Mouse (Mus musculus): ENCODE measurements around the gene Tldc1. TPM values are rescaled to one million over a fixed set of nuclear protein-coding genes. Genes with fewer than 3 reads are reported as not detected.
A peak's percentile ranks its signal among the peaks of the same experiment; 100 is the strongest.

Gene Tldc1
- polyA plus RNA-seq, 1 experiment from 2014 or later, result 5.1 TPM

DNA sequence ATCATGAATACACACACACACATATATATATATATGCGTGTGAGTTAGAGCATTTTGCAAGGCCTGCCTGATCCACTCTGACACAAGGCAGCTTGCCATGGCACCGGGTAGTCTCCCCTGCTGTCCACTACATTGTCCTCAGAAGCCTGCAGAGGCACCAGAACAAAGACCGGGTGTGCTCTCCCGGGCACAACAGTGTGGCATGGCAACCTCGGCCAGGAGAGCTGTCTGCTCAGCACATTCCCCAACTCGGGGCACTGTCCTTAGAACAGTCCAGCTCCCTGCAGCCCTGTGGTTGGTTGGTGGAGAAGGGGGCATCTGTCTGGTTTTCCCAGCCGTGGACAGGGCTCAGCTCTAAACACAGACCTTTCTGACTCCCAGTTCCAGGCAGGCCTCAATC lies 41.1 kb upstream of the Tldc1 start:
- no peaks in the 10 kb centered on the region for H3K4me1 ChIP-seq (ENCODE audit: control insufficient read depth, insufficient read depth, low read length)
- H3K4me3 ChIP-seq (ENCODE audit: low read depth, low read length), result no peak overlapping the region
- ATAC-seq (no peak), DNase-seq (ENCODE audit: low spot score) (no peak)
- H3K4me2 ChIP-seq (ENCODE audit: low read length), result no peak overlapping the region
- H3K27me3 ChIP-seq (replicated peaks; ENCODE audit: control insufficient read depth, insufficient read depth, low read length), result no peaks in the 10 kb centered on the region
- no peak overlapping the region for H3K9ac ChIP-seq (ENCODE audit: low read length)
- 60% methylated on average over 7 of the region's 7 CpGs for WGBS
- no peak overlapping the region for H3K27ac ChIP-seq (ENCODE audit: low read depth, low read length)
- no peaks in the 10 kb centered on the region for H3K9me3 ChIP-seq (replicated peaks; ENCODE audit: control insufficient read depth, low read length)
- H3K36me3 ChIP-seq (ENCODE audit: control insufficient read depth, insufficient read depth, low read length), result peaks cover 23% of the 10 kb centered on the region

DNA sequence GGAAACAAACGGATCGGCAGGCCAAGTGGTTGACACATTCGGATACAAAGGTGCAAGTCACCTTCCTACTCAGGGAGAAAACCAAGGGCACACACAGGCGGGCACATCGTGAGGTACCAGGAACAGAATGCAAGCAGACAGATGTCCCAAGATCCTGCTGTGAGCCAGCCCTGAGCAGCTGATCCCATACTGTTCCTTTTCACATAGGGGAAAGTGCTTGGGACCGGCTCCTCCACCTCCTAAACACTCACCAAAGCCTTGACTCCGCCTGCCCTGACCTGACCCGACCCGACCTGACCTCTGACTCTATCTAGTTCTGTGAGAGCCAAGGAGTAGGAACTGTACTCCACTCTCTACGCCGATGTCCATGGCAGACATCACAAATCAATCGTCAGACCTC lies 39.2 kb upstream of the Tldc1 start:
- ATAC-seq (no peak), DNase-seq (ENCODE audit: low spot score) (no peak)
- Histone ChIP-seq H3K4me3 (ENCODE audit: low read depth, low read length) (no peak overlapping the region), H3K9ac (ENCODE audit: low read length) (no peak overlapping the region), H3K4me2 (ENCODE audit: low read length) (no peak overlapping the region), H3K27ac (ENCODE audit: low read depth, low read length) (no peak overlapping the region), H3K9me3 (replicated peaks; ENCODE audit: control insufficient read depth, low read length) (no peaks in the 10 kb centered on the region), H3K27me3 (replicated peaks; ENCODE audit: control insufficient read depth, insufficient read depth, low read length) (no peaks in the 10 kb centered on the region), H3K36me3 (ENCODE audit: control insufficient read depth, insufficient read depth, low read length) (peaks cover 20% of the 10 kb centered on the region), H3K4me1 (ENCODE audit: control insufficient read depth, insufficient read depth, low read length) (no peaks in the 10 kb centered on the region)
- 38% methylated on average over 12 of the region's 12 CpGs for WGBS

DNA sequence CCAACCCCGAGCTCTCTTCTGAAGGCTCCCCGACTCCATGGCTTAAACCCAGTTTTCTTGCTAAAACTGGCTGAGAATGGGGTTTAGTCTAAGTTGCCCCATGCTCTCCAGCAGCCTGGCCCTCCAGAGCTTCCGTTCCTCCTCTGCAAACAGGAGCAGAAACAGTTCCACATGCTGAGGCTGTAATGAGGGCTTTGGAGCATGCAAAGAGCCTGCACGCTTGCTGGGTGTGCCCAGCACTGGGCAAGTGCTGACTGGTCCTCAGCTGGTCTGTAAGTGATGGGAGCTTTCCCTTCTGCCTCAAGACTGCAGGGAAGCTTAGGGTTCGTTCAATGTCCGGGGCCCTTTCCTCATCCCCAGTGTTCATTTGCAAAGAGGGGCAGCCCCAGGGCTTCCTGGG lies 38.0 kb upstream of the Tldc1 start:
- Histone ChIP-seq H3K27ac (ENCODE audit: low read depth, low read length) (no peak overlapping the region), H3K4me3 (ENCODE audit: low read depth, low read length) (no peak overlapping the region), H3K9me3 (replicated peaks; ENCODE audit: control insufficient read depth, low read length) (no peaks in the 10 kb centered on the region), H3K4me2 (ENCODE audit: low read length) (no peak overlapping the region), H3K27me3 (replicated peaks; ENCODE audit: control insufficient read depth, insufficient read depth, low read length) (no peaks in the 10 kb centered on the region), H3K4me1 (ENCODE audit: control insufficient read depth, insufficient read depth, low read length) (no peaks in the 10 kb centered on the region), H3K36me3 (ENCODE audit: control insufficient read depth, insufficient read depth, low read length) (peaks cover 10% of the 10 kb centered on the region), H3K9ac (ENCODE audit: low read length) (no peak overlapping the region)
- DNase-seq (ENCODE audit: low spot score), result no peak
- WGBS, result 74% methylated on average over 6 of the region's 6 CpGs
- no peak for ATAC-seq

DNA sequence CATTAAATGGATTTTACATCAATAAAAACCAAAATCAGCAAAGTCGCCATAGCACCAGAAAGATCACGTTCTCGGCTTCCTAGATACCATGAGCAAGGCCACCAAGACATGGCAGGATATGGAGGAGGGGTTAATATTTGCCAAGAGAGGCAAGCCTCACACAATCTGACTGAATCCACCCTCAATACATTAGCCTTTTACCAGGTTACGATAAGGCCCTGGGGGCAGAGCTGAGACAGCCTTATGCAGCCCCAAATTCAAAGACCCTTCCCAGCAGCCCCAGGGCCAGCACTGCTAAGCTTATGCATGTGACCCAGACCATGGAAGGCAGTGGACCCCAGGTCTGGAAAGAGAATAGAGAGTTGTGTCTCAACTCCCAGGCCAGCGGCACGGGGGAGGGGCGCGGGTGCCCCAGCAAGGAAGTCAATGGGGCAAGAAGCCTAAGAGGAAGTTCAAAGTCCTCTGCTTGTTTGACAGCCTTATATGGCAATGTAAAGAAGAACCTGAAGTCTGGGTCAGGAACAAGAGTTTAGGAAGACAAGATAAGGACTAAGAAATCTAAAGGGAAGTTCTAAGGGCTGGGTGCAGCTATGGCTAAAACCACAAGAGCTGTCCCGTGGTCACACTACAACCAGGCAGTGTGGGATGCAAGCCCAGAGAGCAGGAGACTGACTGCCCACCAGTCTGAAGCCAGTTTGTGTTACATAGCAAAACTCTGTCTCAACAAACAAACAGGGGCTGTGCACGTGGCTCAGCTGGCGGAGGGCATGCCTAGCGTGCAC lies 34.6 kb upstream of the Tldc1 start:
- DNase-seq (ENCODE audit: low spot score), result no peak
- Histone ChIP-seq H3K27ac (ENCODE audit: low read depth, low read length) (no peak overlapping the region), H3K36me3 (ENCODE audit: control insufficient read depth, insufficient read depth, low read length) (peaks cover 23% of the 10 kb centered on the region), H3K9me3 (replicated peaks; ENCODE audit: control insufficient read depth, low read length) (no peaks in the 10 kb centered on the region), H3K4me2 (ENCODE audit: low read length) (no peak overlapping the region), H3K4me3 (ENCODE audit: low read depth, low read length) (no peak overlapping the region), H3K4me1 (ENCODE audit: control insufficient read depth, insufficient read depth, low read length) (peaks cover 16% of the 10 kb centered on the region), H3K9ac (ENCODE audit: low read length) (no peak overlapping the region), H3K27me3 (replicated peaks; ENCODE audit: control insufficient read depth, insufficient read depth, low read length) (no peaks in the 10 kb centered on the region)
- WGBS, result 85% methylated on average over 12 of the region's 12 CpGs
- ATAC-seq, result no peak

DNA sequence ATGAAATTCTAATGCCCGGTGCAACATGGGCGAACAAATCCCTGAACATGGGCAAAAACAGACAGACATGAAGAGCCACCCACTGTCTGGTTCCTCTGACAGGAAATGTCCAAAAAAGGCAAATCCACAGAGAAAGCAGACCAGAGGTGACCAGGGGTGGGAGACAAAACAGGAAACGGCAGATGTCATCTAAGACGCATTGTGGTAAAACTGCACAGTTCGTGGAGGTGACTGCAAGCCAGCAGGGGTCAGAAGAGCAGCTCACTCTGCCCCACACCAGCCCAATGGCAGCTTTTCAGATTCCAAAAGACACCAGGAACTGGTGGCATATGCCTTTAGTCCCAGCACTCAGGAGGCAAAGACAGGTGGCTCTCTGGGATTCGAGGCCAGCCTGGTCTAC lies 33.7 kb upstream of the Tldc1 start:
- DNase-seq (ENCODE audit: low spot score) (no peak), ATAC-seq (no peak)
- Histone ChIP-seq H3K4me3 (ENCODE audit: low read depth, low read length) (no peak overlapping the region), H3K36me3 (ENCODE audit: control insufficient read depth, insufficient read depth, low read length) (peaks cover 25% of the 10 kb centered on the region), H3K27ac (ENCODE audit: low read depth, low read length) (no peak overlapping the region), H3K9ac (ENCODE audit: low read length) (no peak overlapping the region), H3K4me1 (ENCODE audit: control insufficient read depth, insufficient read depth, low read length) (peaks cover 20% of the 10 kb centered on the region), H3K4me2 (ENCODE audit: low read length) (no peak overlapping the region), H3K27me3 (replicated peaks; ENCODE audit: control insufficient read depth, insufficient read depth, low read length) (no peaks in the 10 kb centered on the region), H3K9me3 (replicated peaks; ENCODE audit: control insufficient read depth, low read length) (no peaks in the 10 kb centered on the region)
- 65% methylated on average over 6 of the region's 6 CpGs for WGBS

DNA sequence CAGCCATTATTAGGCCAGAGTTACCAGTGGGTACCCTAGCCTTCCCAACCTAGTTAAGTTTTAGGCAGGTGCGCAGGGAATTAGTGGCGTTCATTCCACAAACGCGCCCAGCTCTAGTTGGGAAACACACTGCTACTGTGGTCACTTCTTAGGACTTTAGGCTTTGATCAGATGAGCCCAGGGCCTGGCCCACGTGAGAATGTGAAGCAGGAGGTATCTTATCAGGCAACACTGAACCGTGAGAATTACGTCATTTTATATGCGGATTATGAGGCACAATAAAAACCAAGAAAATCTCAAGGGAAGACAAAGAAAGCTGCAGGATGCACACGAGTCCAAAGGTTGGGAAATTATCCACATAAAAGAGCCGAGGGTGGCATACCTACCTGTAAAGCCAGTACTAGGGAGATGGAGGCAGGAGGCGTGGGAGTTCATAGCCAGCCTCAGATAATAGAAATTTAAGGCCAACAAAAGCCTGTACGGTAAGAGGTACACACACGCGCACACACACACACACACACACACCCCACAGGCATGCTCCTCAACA lies 32.8 kb upstream of the Tldc1 start:
- no peak for DNase-seq (ENCODE audit: low spot score)
- Histone ChIP-seq H3K4me3 (ENCODE audit: low read depth, low read length) (no peak overlapping the region), H3K4me2 (ENCODE audit: low read length) (no peak overlapping the region), H3K9ac (ENCODE audit: low read length) (no peak overlapping the region), H3K4me1 (ENCODE audit: control insufficient read depth, insufficient read depth, low read length) (peaks cover 25% of the 10 kb centered on the region), H3K9me3 (replicated peaks; ENCODE audit: control insufficient read depth, low read length) (no peaks in the 10 kb centered on the region), H3K27ac (ENCODE audit: low read depth, low read length) (peak overlapping the region; percentile 76; the same call in 1 of the 2 replicates), H3K27me3 (replicated peaks; ENCODE audit: control insufficient read depth, insufficient read depth, low read length) (no peaks in the 10 kb centered on the region), H3K36me3 (ENCODE audit: control insufficient read depth, insufficient read depth, low read length) (peaks cover 25% of the 10 kb centered on the region)
- no peak for ATAC-seq
- WGBS, result 78% methylated on average over 14 of the region's 14 CpGs

DNA sequence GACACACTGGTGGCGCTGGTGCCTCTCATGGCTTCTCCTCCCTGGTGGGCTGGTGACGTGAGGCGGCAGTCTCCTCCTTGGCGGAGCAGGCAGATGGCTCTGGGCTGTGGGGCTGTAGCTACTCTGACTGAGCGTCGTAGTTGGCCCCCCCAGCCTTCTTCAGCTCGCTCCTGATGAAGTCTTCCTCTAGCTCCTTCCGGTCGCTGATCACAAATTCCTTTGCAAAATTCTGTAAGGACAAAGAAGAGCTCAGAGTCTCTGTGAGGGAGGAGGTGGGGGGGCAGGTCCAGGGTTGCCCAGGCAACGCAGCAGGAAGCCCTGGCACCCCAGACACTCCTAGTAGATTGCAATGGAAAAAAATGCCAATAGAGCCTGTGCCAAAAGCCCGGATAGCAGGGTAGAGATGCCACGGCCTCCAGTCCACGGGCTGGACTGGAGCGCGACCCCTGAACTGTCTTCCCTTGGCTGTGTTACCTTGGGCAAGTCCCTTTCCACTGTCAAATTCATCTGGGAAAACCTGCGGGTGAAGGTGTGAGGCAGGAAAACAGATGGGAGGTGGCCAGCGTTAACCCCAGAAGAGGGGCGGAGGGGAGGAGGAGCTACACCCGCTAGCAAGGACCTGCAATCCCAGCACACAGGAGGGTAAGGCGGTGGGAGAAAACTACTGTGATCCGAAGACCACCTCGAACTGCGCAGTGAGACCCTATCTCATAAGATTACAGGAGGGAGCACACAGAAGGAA lies 32.1 kb upstream of the Tldc1 start:
- Histone ChIP-seq H3K4me2 (ENCODE audit: low read length) (no peak overlapping the region), H3K4me3 (ENCODE audit: low read depth, low read length) (no peak overlapping the region), H3K9me3 (replicated peaks; ENCODE audit: control insufficient read depth, low read length) (no peaks in the 10 kb centered on the region), H3K36me3 (ENCODE audit: control insufficient read depth, insufficient read depth, low read length) (peaks cover 25% of the 10 kb centered on the region), H3K4me1 (ENCODE audit: control insufficient read depth, insufficient read depth, low read length) (peaks cover 25% of the 10 kb centered on the region), H3K9ac (ENCODE audit: low read length) (no peak overlapping the region), H3K27me3 (replicated peaks; ENCODE audit: control insufficient read depth, insufficient read depth, low read length) (no peaks in the 10 kb centered on the region), H3K27ac (ENCODE audit: low read depth, low read length) (peak overlapping the region; percentile 76)
- WGBS, result 38% methylated on average over 23 of the region's 23 CpGs
- peak; percentile 51 for ATAC-seq
- peak; percentile 73 for DNase-seq (ENCODE audit: low spot score)

DNA sequence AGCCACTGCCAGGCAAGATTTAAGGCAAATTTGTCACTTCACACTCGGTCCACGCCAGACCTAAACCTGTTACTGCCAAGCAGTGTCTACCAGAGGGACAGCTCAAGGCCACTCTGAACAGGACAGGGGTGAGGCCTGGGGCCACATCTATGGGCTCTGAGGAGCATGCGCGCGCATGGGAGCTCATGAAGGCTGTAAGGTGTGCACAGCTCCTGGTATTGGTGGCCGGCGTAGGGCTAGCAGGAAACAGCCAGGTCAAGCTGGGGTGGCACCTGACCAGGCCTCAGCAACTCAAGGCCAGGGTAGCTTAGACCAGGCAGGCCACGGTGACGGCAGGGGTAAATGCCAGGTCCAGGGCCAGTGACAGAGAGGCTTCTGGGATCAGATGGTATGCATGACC lies 31.4 kb upstream of the Tldc1 start:
- 89% methylated on average over 9 of the region's 9 CpGs for WGBS
- Histone ChIP-seq H3K9ac (ENCODE audit: low read length) (no peak overlapping the region), H3K36me3 (ENCODE audit: control insufficient read depth, insufficient read depth, low read length) (peaks cover 25% of the 10 kb centered on the region), H3K9me3 (replicated peaks; ENCODE audit: control insufficient read depth, low read length) (no peaks in the 10 kb centered on the region), H3K27me3 (replicated peaks; ENCODE audit: control insufficient read depth, insufficient read depth, low read length) (no peaks in the 10 kb centered on the region), H3K4me3 (ENCODE audit: low read depth, low read length) (no peak overlapping the region), H3K4me2 (ENCODE audit: low read length) (no peak overlapping the region), H3K4me1 (ENCODE audit: control insufficient read depth, insufficient read depth, low read length) (peaks cover 25% of the 10 kb centered on the region), H3K27ac (ENCODE audit: low read depth, low read length) (peak overlapping the region; percentile 76)
- ATAC-seq (no peak; the same call in 1 of the 2 replicates), DNase-seq (ENCODE audit: low spot score) (no peak)

DNA sequence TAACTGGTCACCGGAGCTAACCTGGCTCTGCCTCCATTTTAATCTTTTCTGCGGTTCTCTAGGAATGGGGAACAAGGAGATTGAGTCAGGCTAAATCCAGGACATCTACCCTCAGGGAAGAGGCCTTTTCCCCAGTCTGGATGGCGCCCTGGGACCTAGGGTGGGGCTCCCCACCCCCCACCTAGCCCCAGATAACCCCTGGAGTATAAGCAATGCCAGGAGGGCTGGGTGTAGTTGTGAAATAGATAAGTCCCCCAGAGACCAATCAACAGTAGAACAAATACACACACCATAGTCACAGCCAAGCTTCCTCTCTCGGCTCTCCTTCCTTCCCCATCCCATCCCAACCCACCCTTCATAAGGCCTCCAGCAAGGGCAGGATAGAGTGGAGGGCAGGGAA lies 29.5 kb upstream of the Tldc1 start:
- no peak for DNase-seq (ENCODE audit: low spot score)
- no peak overlapping the region for H3K4me3 ChIP-seq (ENCODE audit: low read depth, low read length)
- H3K4me1 ChIP-seq (ENCODE audit: control insufficient read depth, insufficient read depth, low read length), result peaks cover 25% of the 10 kb centered on the region
- H3K9me3 ChIP-seq (replicated peaks; ENCODE audit: control insufficient read depth, low read length), result no peaks in the 10 kb centered on the region
- H3K27ac ChIP-seq (ENCODE audit: low read depth, low read length), result no peak overlapping the region
- H3K9ac ChIP-seq (ENCODE audit: low read length), result no peak overlapping the region
- H3K36me3 ChIP-seq (ENCODE audit: control insufficient read depth, insufficient read depth, low read length), result peaks cover 23% of the 10 kb centered on the region
- WGBS, result 83% methylated on average over 4 of the region's 4 CpGs
- H3K4me2 ChIP-seq (ENCODE audit: low read length), result no peak overlapping the region
- no peaks in the 10 kb centered on the region for H3K27me3 ChIP-seq (replicated peaks; ENCODE audit: control insufficient read depth, insufficient read depth, low read length)
- ATAC-seq, result no peak

Measured in forebrain, embryonic 14.5 days (tissue).